In the genomic region with DNA sequence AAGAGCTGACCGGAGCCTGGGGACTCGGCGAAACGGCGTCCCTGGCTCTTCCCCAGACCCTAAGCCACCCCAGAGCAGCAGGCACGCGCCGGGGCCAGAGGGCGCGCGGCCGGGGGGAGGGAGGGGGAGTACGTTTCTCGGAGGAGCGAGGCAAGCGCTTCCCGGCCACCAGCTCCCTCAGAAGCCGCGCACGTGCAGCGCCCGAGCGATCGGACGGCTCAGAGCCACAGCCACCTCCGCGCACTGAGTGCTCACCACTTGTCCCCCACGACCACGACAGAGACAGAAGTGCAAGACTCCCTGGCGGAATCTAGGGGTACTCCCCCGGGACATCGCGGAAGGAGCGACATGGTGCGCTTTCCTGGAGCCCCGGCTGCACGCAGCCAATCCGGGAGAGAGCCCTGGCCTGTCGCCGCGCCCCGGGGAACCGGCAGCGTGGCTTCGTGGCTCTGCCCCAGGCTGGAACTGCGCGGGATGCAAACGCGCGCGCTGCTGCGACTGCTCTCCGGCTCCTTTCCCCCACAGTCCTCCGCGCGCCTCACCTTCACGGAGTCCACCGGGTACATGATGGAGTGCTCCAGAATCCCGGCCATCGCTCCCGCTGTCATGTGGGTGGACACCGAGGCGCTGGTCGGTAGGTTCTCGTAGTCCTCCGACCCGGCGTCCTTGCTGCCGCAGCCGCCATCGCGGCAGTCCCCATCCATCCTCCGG, we compare ENCODE assay signal across 10 mouse cellular contexts. TPM values are rescaled to one million over a fixed set of nuclear protein-coding genes. Genes with fewer than 3 reads are reported as not detected.
A peak's percentile ranks its signal among the peaks of the same experiment; 100 is the strongest.
DNase-seq lines count a peak whose midpoint lies in the region; ATAC-seq and TF ChIP-seq lines count a peak whose summit lies in the region.
"Not testable (repeated sequence)": the region's sequence is repeated elsewhere in the genome, so short reads cannot be mapped to it uniquely, and the experiment has no call there.
"Had no signal": no experiment of that assay in that cellular context is flagged by ENCODE, and none has a peak within 500 bp of the region (broad histone marks: within the 10 kb centered on the region; RNA-seq: fewer than 3 reads in every experiment).

No protein-coding gene starts in this region.

- H3K27me3 ChIP-seq in embryonic facial prominence, embryonic 13.5 days; hindbrain, embryonic 12.5 days; intestine, postnatal 0 days (replicated peaks; ENCODE audit: control insufficient read depth, insufficient read depth, low read length); liver, embryonic 14.5 days (ENCODE audit: control insufficient read depth, insufficient read depth, low read length); midbrain, embryonic 11.5 days (ENCODE audit: control insufficient read depth, insufficient read depth, low read length); neural tube, embryonic 14.5 days (ENCODE audit: control insufficient read depth, insufficient read depth, low read length): not testable (repeated sequence)

- not testable (repeated sequence) for H3K4me2 ChIP-seq in embryonic facial prominence, embryonic 13.5 days; hindbrain, embryonic 12.5 days (replicated peaks); intestine, postnatal 0 days (replicated peaks; ENCODE audit: low read depth); liver, embryonic 14.5 days (ENCODE audit: low read depth); midbrain, embryonic 11.5 days; neural tube, embryonic 14.5 days (ENCODE audit: low read depth, low read length)

- H3K36me3 ChIP-seq in embryonic facial prominence, embryonic 13.5 days; hindbrain, embryonic 12.5 days; intestine, postnatal 0 days (ENCODE audit: control insufficient read depth, insufficient read depth); liver, embryonic 14.5 days (replicated peaks; ENCODE audit: control insufficient read depth, insufficient read depth, low read depth); midbrain, embryonic 11.5 days (ENCODE audit: control insufficient read depth, insufficient read depth, low read length); neural tube, embryonic 14.5 days (ENCODE audit: control insufficient read depth, insufficient read depth, low read length): not testable (repeated sequence)

- H3K4me3 ChIP-seq in embryonic facial prominence, embryonic 13.5 days; hindbrain, embryonic 12.5 days; intestine, postnatal 0 days (ENCODE audit: low read depth, low read length); liver, embryonic 14.5 days (ENCODE audit: insufficient read depth in 1 of 2, low read depth in 2 of 2, low read length in 2 of 2); midbrain, embryonic 11.5 days (ENCODE audit: low read depth, low read length); neural tube, embryonic 14.5 days (ENCODE audit: low read depth, low read length): not testable (repeated sequence)

- ATAC-seq in embryonic facial prominence, embryonic 13.5 days (ENCODE audit: insufficient number of reproducible peaks, insufficient read depth, low FRiP score, low TSS enrichment, low read depth): peak; percentile 54; the same call in 1 of the 2 replicates
- peak; percentile 66 for ATAC-seq in frontal cortex, adult (ENCODE audit: low TSS enrichment)
- peak; percentile 79 for ATAC-seq in hindbrain, embryonic 12.5 days (ENCODE audit: low FRiP score)
- ATAC-seq in intestine, postnatal 0 days: peak; percentile 58
- ATAC-seq in liver, embryonic 14.5 days (ENCODE audit: insufficient read depth): peak; percentile 26
- peak; percentile 77 for ATAC-seq in midbrain, embryonic 11.5 days (ENCODE audit: low FRiP score)
- ATAC-seq in neural tube, embryonic 14.5 days (ENCODE audit: low read depth): peak; percentile 78

- TF ChIP-seq CTCF in intestine, postnatal 0 days (IDR thresholded peaks at IDR 0.05; ENCODE audit: low read depth); liver, embryonic 14.5 days (IDR thresholded peaks at IDR 0.05; ENCODE audit: low read depth): not testable (repeated sequence)

- not testable (repeated sequence) for TF ChIP-seq EP300 in liver, embryonic 14.5 days (IDR thresholded peaks at IDR 0.05; ENCODE audit: low read depth)

- not testable (repeated sequence) for H3K27ac ChIP-seq in embryonic facial prominence, embryonic 13.5 days; hindbrain, embryonic 12.5 days; intestine, postnatal 0 days (ENCODE audit: low read depth, low read length); liver, embryonic 14.5 days; midbrain, embryonic 11.5 days (ENCODE audit: low read depth, low read length); neural tube, embryonic 14.5 days (ENCODE audit: low read depth, low read length)

- no CpG with 5 or more reads among the region's 73 CpGs for WGBS in embryonic facial prominence, embryonic 13.5 days
- no CpG with 5 or more reads among the region's 73 CpGs for WGBS in hindbrain, embryonic 12.5 days
- WGBS in intestine, postnatal 0 days: no CpG with 5 or more reads among the region's 73 CpGs
- no CpG with 5 or more reads among the region's 73 CpGs for WGBS in liver, embryonic 14.5 days (ENCODE audit: insufficient replicate concordance)
- no CpG with 5 or more reads among the region's 73 CpGs for WGBS in midbrain, embryonic 11.5 days
- WGBS in neural tube, embryonic 14.5 days: no CpG with 5 or more reads among the region's 73 CpGs

- not testable (repeated sequence) for H3K9me3 ChIP-seq in embryonic facial prominence, embryonic 13.5 days; hindbrain, embryonic 12.5 days (replicated peaks); intestine, postnatal 0 days (ENCODE audit: control insufficient read depth); liver, embryonic 14.5 days (ENCODE audit: control insufficient read depth, low read length); midbrain, embryonic 11.5 days (ENCODE audit: control insufficient read depth, low read length); neural tube, embryonic 14.5 days (ENCODE audit: control insufficient read depth, low read length)

- H3K9ac ChIP-seq in embryonic facial prominence, embryonic 13.5 days; hindbrain, embryonic 12.5 days; intestine, postnatal 0 days (ENCODE audit: low read depth, low read length); liver, embryonic 14.5 days (replicated peaks); midbrain, embryonic 11.5 days (ENCODE audit: low read length); neural tube, embryonic 14.5 days (replicated peaks; ENCODE audit: low read depth, low read length): not testable (repeated sequence)

- DNase-seq in liver, embryonic 14.5 days (ENCODE audit: low read depth in 3 of 3, low spot score in 3 of 3); midbrain, embryonic 11.5 days (ENCODE audit: low spot score, missing footprints): not testable (repeated sequence)

- not testable (repeated sequence) for H3K4me1 ChIP-seq in embryonic facial prominence, embryonic 13.5 days; hindbrain, embryonic 12.5 days; intestine, postnatal 0 days (replicated peaks; ENCODE audit: control insufficient read depth, insufficient read depth, low read length); liver, embryonic 14.5 days (replicated peaks; ENCODE audit: control insufficient read depth in 2 of 2, insufficient read depth in 2 of 2, low read length in 1 of 2); midbrain, embryonic 11.5 days (ENCODE audit: control insufficient read depth, insufficient read depth, low read length); neural tube, embryonic 14.5 days (ENCODE audit: control insufficient read depth, insufficient read depth, low read length)

RNA-seq across cellular contexts. Expression of a gene that starts 0.6 kb away (rescaled TPM):
- polyA plus RNA-seq in embryonic facial prominence, embryonic 13.5 days (2015; fragmentation: Nextera tagmentation; extraction: Ambion mirVana): not detected in 2 replicates
- not detected in 2 replicates for polyA plus RNA-seq in hindbrain, embryonic 12.5 days (2016; fragmentation: Nextera tagmentation; extraction: Ambion mirVana)
- 0.12 TPM in 1 of 2 replicates, not detected in the other for polyA plus RNA-seq in intestine, postnatal 0 days (2015; fragmentation: Nextera tagmentation; extraction: Ambion mirVana)
- 0.45 TPM in 1 of 2 replicates, not detected in the other for polyA plus RNA-seq in liver, embryonic 14.5 days (2012; rRNA removed)
- 0.53 TPM in 1 of 2 replicates, not detected in the other for polyA plus RNA-seq in liver, embryonic 14.5 days (2014; fragmentation: Nextera tagmentation; extraction: Ambion mirVana)
- not detected in 2 replicates for polyA plus RNA-seq in midbrain, embryonic 11.5 days (2014; fragmentation: Nextera tagmentation; extraction: Ambion mirVana)
- polyA plus RNA-seq in neural tube, embryonic 14.5 days (2014; fragmentation: Nextera tagmentation; extraction: Ambion mirVana): not detected in 2 replicates
- polyA plus RNA-seq: embryonic facial prominence, embryonic 10.5 days; frontal cortex, adult 2 months; limb, embryonic 10.5 days had no signal

RNA-seq across cellular contexts. Expression of a gene that starts 9.8 kb away (rescaled TPM):
- polyA plus RNA-seq in embryonic facial prominence, embryonic 13.5 days (2015; fragmentation: Nextera tagmentation; extraction: Ambion mirVana): not detected in 2 replicates
- polyA plus RNA-seq in hindbrain, embryonic 12.5 days (2016; fragmentation: Nextera tagmentation; extraction: Ambion mirVana): not detected in 2 replicates
- not detected in 2 replicates for polyA plus RNA-seq in intestine, postnatal 0 days (2015; fragmentation: Nextera tagmentation; extraction: Ambion mirVana)
- not detected in 2 replicates for polyA plus RNA-seq in liver, embryonic 14.5 days (2012; rRNA removed)
- polyA plus RNA-seq in liver, embryonic 14.5 days (2014; fragmentation: Nextera tagmentation; extraction: Ambion mirVana): not detected in 2 replicates
- polyA plus RNA-seq in midbrain, embryonic 11.5 days (2014; fragmentation: Nextera tagmentation; extraction: Ambion mirVana): not detected in 2 replicates
- not detected in 2 replicates for polyA plus RNA-seq in neural tube, embryonic 14.5 days (2014; fragmentation: Nextera tagmentation; extraction: Ambion mirVana)
- polyA plus RNA-seq: embryonic facial prominence, embryonic 10.5 days; frontal cortex, adult 2 months; limb, embryonic 10.5 days had no signal

RNA-seq across cellular contexts. Expression of a gene that starts 52.6 kb away (rescaled TPM):
- 13.0 and 13.8 TPM in 2 replicates for polyA plus RNA-seq in embryonic facial prominence, embryonic 13.5 days (2015; fragmentation: Nextera tagmentation; extraction: Ambion mirVana)
- polyA plus RNA-seq in hindbrain, embryonic 12.5 days (2016; fragmentation: Nextera tagmentation; extraction: Ambion mirVana): 12.1 and 12.7 TPM in 2 replicates
- 9.9 and 11.4 TPM in 2 replicates for polyA plus RNA-seq in intestine, postnatal 0 days (2015; fragmentation: Nextera tagmentation; extraction: Ambion mirVana)
- 2.3 and 2.7 TPM in 2 replicates for polyA plus RNA-seq in liver, embryonic 14.5 days (2012; rRNA removed)
- polyA plus RNA-seq in liver, embryonic 14.5 days (2014; fragmentation: Nextera tagmentation; extraction: Ambion mirVana): 3.1 and 3.9 TPM in 2 replicates
- 9.2 and 9.6 TPM in 2 replicates for polyA plus RNA-seq in midbrain, embryonic 11.5 days (2014; fragmentation: Nextera tagmentation; extraction: Ambion mirVana)
- 23.4 and 24.4 TPM in 2 replicates for polyA plus RNA-seq in neural tube, embryonic 14.5 days (2014; fragmentation: Nextera tagmentation; extraction: Ambion mirVana)

Comparison
In these comparisons a context has a peak if more than half of its experiments do, and no peak if none do; other contexts are left out.
1. ATAC-seq: peak in every context shown above with its lines; median percentile 79 in hindbrain, embryonic 12.5 days; 78 in neural tube, embryonic 14.5 days; 77 in midbrain, embryonic 11.5 days; 66 in frontal cortex, adult; 58 in intestine, postnatal 0 days; 54 in embryonic facial prominence, embryonic 13.5 days; 26 in liver, embryonic 14.5 days.